Mouse (Mus musculus): ENCODE results near the gene Xlr5a. TPM values are rescaled to one million over a fixed set of nuclear protein-coding genes. Genes with fewer than 3 reads are reported as not detected.
"Not testable (repeated sequence)": the region's sequence is repeated elsewhere in the genome, so short reads cannot be mapped to it uniquely, and the experiment has no call there.

The Xlr5a gene
- polyA plus RNA-seq, 1 experiment from 2014 or later = 0.14 TPM

GRCm38 (mm10) chrX:73229288-73229687 lies 63.5 kb downstream of the Xlr5a start:
- peak overlapping the region; percentile 74 for H3K4me2 ChIP-seq (replicated peaks)
- H3K4me1 ChIP-seq = no peaks in the 10 kb centered on the region
- no peaks in the 10 kb centered on the region for H3K36me3 ChIP-seq
- no peaks in the 10 kb centered on the region for H3K9me3 ChIP-seq
- H3K27ac ChIP-seq (replicated peaks) = no peak overlapping the region
- H3K9ac ChIP-seq (replicated peaks) = peak overlapping the region; percentile 68
- peak overlapping the region; percentile 67 for H3K4me3 ChIP-seq
- no peak for ATAC-seq (ENCODE audit: low FRiP score, low read depth)
- 44% methylated on average over 3 of the region's 3 CpGs for WGBS
- no peaks in the 10 kb centered on the region for H3K27me3 ChIP-seq

GRCm38 (mm10) chrX:73228606-73229214 lies 64.1 kb downstream of the Xlr5a start:
- H3K9me3 ChIP-seq = no peaks in the 10 kb centered on the region
- peak; percentile 55 for ATAC-seq (ENCODE audit: low FRiP score, low read depth)
- H3K27ac ChIP-seq (replicated peaks) = peak overlapping the region; percentile 90
- no peaks in the 10 kb centered on the region for H3K27me3 ChIP-seq
- WGBS = 20% methylated on average over 38 of the region's 51 CpGs
- H3K36me3 ChIP-seq = no peaks in the 10 kb centered on the region
- H3K4me1 ChIP-seq = no peaks in the 10 kb centered on the region
- peak overlapping the region; percentile 74 for H3K4me2 ChIP-seq (replicated peaks)
- H3K4me3 ChIP-seq = peak overlapping the region; percentile 67
- H3K9ac ChIP-seq (replicated peaks) = peak overlapping the region; percentile 68

- Histone ChIP-seq H3K9me3 (no peaks in the 10 kb centered on the region), H3K27me3 (no peaks in the 10 kb centered on the region), H3K4me1 (no peaks in the 10 kb centered on the region), H3K4me3 (peak within 1 kb of the TSS; percentile 67), H3K4me2 (replicated peaks) (peak within 1 kb of the TSS; percentile 74), H3K36me3 (no peaks in the 10 kb centered on the region), H3K9ac (replicated peaks) (peak within 1 kb of the TSS; percentile 68), H3K27ac (replicated peaks) (peak within 1 kb of the TSS; percentile 90)
- 17% methylated on average over 34 of the region's 39 CpGs for WGBS
- peak; percentile 96 for ATAC-seq (ENCODE audit: low FRiP score, low read depth)
Observed at GRCm38 (mm10) chrX:73227914-73228605, 64.7 kb downstream of the Xlr5a start, which contains the start of gene F8a. TSS of gene F8a (plus strand) at chrX:73228291.

- no peaks in the 10 kb centered on the region for H3K9me3 ChIP-seq
- no peak overlapping the region for H3K4me2 ChIP-seq (replicated peaks)
- H3K4me3 ChIP-seq = no peak overlapping the region
- ATAC-seq (ENCODE audit: low FRiP score, low read depth) = no peak
- H3K27me3 ChIP-seq = no peaks in the 10 kb centered on the region
- H3K27ac ChIP-seq (replicated peaks) = no peak overlapping the region
- no peaks in the 10 kb centered on the region for H3K36me3 ChIP-seq
- H3K9ac ChIP-seq (replicated peaks) = no peak overlapping the region
- no peaks in the 10 kb centered on the region for H3K4me1 ChIP-seq
- WGBS = 52% methylated on average over 1 of the region's 1 CpGs
Observed at GRCm38 (mm10) chrX:73225365-73225764, 67.4 kb downstream of the Xlr5a start.

GRCm38 (mm10) chrX:73213819-73214564 lies 78.8 kb downstream of the Xlr5a start, which contains the start of gene Xlr4b:
TSS of gene Xlr4b (plus strand) at chrX:73214333.
- H3K36me3 ChIP-seq; H3K9me3 ChIP-seq; H3K4me3 ChIP-seq; H3K4me1 ChIP-seq; H3K27me3 ChIP-seq; H3K27ac ChIP-seq (replicated peaks); ATAC-seq (ENCODE audit: low FRiP score, low read depth); H3K4me2 ChIP-seq (replicated peaks); H3K9ac ChIP-seq (replicated peaks): not testable (repeated sequence)
- 81% methylated on average over 15 of the region's 19 CpGs for WGBS

GRCm38 (mm10) chrX:73191934-73192333 lies 100.8 kb downstream of the Xlr5a start, which contains the start of gene Xlr3b:
TSS of gene Xlr3b (plus strand) at chrX:73192207.
- WGBS = 88% methylated on average over 12 of the region's 12 CpGs
- not testable (repeated sequence) for H3K27me3 ChIP-seq; H3K4me2 ChIP-seq (replicated peaks); H3K27ac ChIP-seq (replicated peaks); H3K4me1 ChIP-seq; H3K36me3 ChIP-seq; H3K9me3 ChIP-seq; H3K4me3 ChIP-seq; H3K9ac ChIP-seq (replicated peaks)
- ATAC-seq (ENCODE audit: low FRiP score, low read depth) = 0 out of 2 replicates have a peak, but pooled peaks have one; percentile 12

GRCm38 (mm10) chrX:73176889-73177288 lies 115.9 kb downstream of the Xlr5a start, which contains the start of gene Spin2d:
TSS of gene Spin2d (minus strand) at chrX:73176989.
- ATAC-seq (ENCODE audit: low FRiP score, low read depth); H3K9ac ChIP-seq (replicated peaks); H3K27me3 ChIP-seq; H3K4me1 ChIP-seq; H3K27ac ChIP-seq (replicated peaks); H3K36me3 ChIP-seq; H3K4me3 ChIP-seq; H3K9me3 ChIP-seq; H3K4me2 ChIP-seq (replicated peaks): not testable (repeated sequence)
- 84% methylated on average over 6 of the region's 15 CpGs for WGBS

GRCm38 (mm10) chrX:73149350-73149749 lies 143.4 kb downstream of the Xlr5a start, which contains the start of gene DXBay18:
TSS of gene DXBay18 (minus strand) at chrX:73149450.
- H3K27ac ChIP-seq (replicated peaks); H3K9ac ChIP-seq (replicated peaks); H3K4me3 ChIP-seq; H3K36me3 ChIP-seq; H3K4me2 ChIP-seq (replicated peaks); H3K4me1 ChIP-seq; ATAC-seq (ENCODE audit: low FRiP score, low read depth); H3K9me3 ChIP-seq; H3K27me3 ChIP-seq: not testable (repeated sequence)
- WGBS = no CpG with 5 or more reads among the region's 7 CpGs

GRCm38 (mm10) chrX:73148496-73148895 lies 144.3 kb downstream of the Xlr5a start, which contains the start of gene Xlr5b:
TSS of gene Xlr5b (plus strand) at chrX:73148796.
- H3K9me3 ChIP-seq; ATAC-seq (ENCODE audit: low FRiP score, low read depth); H3K36me3 ChIP-seq; H3K27ac ChIP-seq (replicated peaks); H3K27me3 ChIP-seq; H3K4me2 ChIP-seq (replicated peaks); H3K9ac ChIP-seq (replicated peaks); H3K4me1 ChIP-seq; H3K4me3 ChIP-seq: not testable (repeated sequence)
- WGBS = no CpG with 5 or more reads among the region's 20 CpGs

GRCm38 (mm10) chrX:73143218-73143618 lies 149.6 kb downstream of the Xlr5a start:
- H3K4me3 ChIP-seq; H3K9ac ChIP-seq (replicated peaks); H3K4me1 ChIP-seq; H3K27ac ChIP-seq (replicated peaks); H3K27me3 ChIP-seq; H3K36me3 ChIP-seq; H3K4me2 ChIP-seq (replicated peaks); H3K9me3 ChIP-seq: not testable (repeated sequence)
- WGBS = no CpG with 5 or more reads among the region's 7 CpGs
- 0 out of 2 replicates have a peak, but pooled peaks have one; percentile 23 for ATAC-seq (ENCODE audit: low FRiP score, low read depth)

- peak; percentile 58; the same call in 1 of the 2 replicates for ATAC-seq (ENCODE audit: low FRiP score, low read depth)
- H3K4me2 ChIP-seq (replicated peaks); H3K27ac ChIP-seq (replicated peaks); H3K4me3 ChIP-seq; H3K36me3 ChIP-seq; H3K9me3 ChIP-seq; H3K27me3 ChIP-seq; H3K4me1 ChIP-seq; H3K9ac ChIP-seq (replicated peaks): not testable (repeated sequence)
- WGBS = no CpG with 5 or more reads among the region's 12 CpGs
Observed at GRCm38 (mm10) chrX:73122859-73123829, 169.6 kb downstream of the Xlr5a start.
